Mouse (Mus musculus) embryo, embryonic 10.5 days (tissue): Measurements from ENCODE around the gene Tmem200a.

Experiments
- DNase-seq: peaks from one replicate; pipeline ENCODE4 v3.0.0-alpha.2; 2015; ENCODE audit warnings: low spot score

Gene Tmem200a

DNA sequence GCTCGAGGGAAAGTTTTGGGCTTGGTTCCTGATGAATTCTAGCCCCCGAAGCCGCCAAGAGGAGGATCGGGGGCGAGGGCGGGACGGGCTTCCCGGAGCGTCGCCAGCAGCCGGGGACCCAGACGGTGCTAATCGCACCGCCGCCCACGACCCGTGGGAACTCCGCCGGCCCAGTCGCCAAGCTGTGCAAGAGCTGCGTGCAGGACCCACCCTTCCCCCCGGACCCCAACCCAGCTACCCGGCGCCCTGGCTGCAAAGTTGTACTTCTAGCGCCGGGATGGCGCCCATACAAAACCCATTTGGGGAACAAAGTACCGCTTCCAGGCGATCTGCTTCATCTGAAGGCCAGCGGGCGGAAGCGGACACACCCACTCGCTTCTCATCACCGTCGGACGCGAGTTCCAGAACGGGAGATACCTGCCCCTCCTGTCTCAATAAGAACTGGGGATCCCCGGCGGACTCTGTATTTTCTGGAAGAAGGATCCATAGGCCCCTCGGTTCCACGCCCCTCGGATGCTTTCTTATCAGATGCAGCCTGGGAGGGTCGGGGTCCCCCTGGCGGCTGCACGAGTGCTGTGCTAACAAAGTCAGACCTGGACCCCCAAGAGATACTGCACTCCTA is at the start of gene Tmem200a:
Gene Tmem200a (minus strand): TSS at position 532 of the 622 bp plus-strand sequence.
- peak; percentile 90 for DNase-seq

DNA sequence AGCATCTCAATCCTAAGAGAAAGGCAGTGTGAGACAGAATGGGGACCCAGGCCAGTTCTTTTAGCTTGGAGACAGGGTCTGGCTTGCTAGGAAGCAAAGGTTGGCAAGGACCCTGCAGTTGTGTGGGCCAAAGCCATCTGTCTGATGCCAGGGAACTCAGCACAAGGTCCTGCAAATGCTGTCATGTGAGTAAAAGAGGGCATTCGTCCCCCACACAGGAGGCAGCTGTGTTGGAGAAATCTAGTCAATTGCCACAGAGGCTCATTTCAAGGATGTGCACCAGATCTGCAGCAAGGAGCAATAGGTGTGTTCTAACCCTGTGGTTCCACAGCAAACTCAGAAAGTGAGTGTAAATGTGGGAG is 41.0 kb upstream of the Tmem200a start:
- DNase-seq = no peak

DNA sequence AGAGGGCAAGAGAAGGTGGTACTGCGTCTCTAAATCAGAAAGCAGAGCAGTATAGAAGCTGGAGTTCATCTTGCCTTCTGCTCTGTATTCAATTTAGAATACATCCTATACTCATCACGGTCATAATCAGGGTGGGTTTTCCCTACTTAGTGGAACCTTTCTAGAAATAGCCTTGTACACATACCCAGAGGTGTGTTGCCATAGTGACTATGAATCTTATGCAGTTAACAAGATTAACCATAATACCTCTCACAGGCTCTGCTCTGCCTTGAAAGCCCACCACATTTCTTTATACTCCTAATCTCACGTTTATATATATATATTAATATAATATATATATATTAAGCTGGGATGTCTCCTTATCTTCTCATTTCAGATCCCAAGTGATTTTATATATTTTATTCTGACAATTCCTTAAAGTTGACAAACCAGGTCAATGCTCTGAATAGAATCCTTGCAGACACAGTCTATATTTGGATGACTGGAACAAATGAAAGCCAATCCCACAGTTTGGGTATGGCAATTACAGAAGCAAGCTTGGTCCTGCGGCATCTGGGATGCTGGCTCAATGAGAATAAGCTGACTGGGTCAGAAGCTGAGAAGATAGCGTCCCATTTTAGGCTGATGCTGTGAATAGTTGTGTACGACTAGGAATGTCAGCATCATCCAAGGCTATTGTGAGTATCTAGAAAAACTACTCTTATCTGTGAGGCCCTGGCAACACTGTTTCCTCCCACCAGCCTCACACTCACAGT is 40.4 kb upstream of the Tmem200a start:
- DNase-seq = no peak

DNA sequence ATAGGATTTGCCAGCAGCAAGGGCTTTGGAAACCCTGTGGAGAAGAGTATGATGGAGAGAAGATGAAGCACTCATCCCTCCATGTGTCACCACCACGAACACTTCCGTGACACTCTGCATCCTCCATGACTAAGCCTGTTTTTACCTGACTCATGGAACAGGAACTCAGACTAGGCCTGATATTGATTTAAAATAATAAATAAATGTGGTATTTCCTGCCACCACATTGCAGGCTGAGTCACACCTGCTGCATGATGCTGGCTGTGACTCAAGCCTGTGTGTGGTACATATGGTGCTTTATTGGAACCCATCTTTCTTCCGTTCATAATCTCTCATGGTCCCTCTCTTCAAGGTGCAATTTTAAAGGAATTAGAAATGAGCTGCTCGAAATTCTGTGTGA is 35.6 kb upstream of the Tmem200a start:
- no peak for DNase-seq

DNA sequence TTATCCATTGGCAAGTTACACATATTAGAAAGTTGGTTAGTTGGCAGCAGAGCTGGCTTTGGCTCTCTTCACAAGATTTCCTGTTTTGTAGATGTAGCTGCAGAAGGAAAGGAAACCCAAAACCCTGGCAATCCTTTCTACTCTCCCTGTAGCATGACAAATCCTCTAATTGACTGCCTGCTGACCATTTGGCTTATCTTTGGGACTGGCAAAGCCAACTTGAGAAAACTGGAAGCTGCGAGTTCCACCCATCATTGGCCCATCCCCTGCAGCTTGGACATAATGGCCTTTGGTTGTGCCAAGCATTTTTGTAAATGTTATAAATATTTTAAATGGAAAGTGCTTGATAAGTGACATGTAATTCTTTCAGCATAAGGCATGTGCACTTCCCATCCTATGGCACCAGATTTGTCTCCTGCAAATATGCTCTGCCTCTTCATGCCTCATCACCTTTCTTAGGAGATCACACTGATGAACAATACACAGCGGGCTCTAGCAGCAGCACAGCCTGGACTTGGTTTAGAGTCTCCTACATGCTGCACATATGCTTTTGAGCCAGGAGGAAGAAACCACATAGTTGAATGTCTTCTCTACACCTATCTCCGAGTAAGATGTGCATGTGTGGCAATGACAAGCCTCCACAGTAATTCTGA is 24.6 kb upstream of the Tmem200a start:
- no peak for DNase-seq

DNA sequence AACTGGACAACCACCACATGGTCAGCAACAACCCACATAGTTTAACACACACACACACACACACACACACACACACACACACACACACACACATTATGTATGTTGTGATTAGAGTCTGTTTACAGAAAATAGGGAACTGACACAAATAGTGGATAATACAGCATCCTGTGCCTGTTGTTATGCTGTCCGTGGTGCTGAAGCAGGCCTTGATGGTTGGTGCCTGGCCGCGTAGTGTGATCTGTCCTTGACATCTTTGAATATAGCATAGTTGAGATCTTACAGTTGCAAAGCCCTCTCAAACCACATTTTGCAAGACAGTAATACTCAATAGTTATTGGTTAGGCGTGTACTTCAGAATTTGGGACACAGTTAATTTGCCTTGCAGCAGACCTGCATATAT is 3.2 kb upstream of the Tmem200a start:
- DNase-seq = peak; percentile 61

DNA sequence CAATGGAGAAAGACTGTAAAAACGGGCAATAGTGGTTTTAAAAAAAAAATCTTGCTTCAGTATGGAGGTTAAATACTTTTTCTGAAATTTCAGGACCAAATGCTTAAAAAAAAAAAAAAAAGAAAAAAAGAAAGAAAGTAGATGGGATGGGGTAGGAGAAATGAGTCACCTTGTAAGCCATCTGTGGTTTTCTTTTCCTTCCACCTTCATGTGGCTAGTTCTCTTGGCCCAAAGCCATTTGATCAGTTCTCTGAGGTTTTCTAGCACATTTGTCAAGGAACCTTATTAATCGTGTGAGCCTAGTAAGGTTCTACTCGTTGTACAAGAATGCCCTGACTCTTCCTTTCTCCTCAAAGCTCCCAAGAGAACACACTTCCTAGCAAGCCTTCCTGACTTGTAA is 826 bp upstream of the Tmem200a start:
- no peak for DNase-seq

DNA sequence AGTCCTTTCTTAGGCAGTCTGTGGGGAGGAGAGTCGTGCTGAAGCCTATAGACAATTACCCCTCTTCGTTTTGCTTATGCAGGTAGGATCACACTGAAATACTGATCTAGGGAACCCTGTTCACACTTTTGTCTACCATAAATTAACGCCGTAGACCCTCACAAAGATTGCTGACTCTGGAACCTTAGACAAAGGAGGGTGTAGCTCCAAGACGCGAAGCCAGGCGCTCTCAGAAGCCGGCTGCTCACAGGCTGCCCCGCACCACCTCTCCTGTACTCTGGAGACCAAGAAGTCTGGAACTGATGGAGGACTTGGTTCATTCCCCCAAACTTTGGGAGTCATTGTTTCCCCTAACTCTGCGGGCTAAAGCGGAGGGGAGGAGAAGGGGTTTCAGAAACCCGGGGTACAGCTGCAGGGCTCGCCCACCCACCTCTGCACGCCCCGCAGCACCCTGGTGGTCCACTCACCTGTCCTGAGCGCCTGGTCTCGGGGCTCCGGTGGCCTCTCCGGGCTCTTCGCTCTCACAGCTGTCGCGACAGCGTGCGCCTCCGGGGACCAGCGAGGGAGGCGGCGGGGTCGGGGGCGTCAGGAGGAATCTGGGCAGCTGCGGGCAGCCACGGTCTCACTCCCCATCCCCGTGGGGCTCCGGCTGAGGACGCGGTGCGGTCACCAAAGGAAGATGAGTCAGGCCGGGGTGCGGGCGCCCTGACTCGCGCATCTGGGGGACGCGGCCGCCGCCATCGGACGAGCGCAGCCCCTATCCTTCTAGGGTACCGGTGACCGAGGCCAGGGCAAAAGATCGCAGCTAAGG is 976 bp downstream of the Tmem200a start, which contains the start of gene Gm9767:
Gene Gm9767 (plus strand): TSS at position 585 of the 811 bp plus-strand sequence.
- DNase-seq = peak; percentile 48

DNA sequence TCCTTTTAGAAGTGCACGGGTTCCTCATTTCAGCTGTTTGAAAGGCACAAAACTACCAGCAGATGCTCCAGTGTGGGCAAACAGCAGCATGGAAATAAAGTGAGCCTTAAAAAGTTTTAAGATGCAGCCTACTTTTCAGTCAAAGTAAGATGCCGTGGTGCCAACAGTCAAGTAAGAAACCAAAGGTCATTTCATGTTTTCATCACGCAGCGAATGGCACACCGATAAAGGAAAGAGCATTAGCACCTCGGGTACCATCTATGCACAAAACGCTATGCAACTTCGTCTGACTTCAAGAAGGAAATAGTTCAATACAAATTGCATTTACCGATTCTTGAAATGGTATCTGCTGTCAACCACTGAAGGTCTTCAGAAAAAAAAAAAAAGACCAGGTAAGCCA is 1.9 kb downstream of the Tmem200a start:
- no peak for DNase-seq

DNA sequence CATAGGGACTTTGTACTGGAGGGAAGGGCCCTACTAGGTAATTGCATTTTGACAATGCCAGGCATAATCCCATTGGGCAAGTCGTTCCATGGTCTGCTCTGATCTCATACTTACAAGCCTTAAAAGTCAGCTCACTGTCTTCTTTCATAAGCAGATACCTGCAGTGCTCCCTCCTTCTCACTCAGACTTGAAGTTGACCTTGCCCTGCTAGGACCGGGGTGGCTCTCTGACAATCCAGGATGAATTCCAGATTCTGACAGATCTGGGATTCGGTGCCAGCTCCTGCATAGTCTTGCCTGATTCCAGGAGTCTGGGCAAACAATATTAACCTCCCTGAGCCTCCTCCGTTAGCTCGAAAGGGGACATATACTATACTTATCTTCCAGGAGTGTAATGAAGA is 6.9 kb downstream of the Tmem200a start:
- no peak for DNase-seq

DNA sequence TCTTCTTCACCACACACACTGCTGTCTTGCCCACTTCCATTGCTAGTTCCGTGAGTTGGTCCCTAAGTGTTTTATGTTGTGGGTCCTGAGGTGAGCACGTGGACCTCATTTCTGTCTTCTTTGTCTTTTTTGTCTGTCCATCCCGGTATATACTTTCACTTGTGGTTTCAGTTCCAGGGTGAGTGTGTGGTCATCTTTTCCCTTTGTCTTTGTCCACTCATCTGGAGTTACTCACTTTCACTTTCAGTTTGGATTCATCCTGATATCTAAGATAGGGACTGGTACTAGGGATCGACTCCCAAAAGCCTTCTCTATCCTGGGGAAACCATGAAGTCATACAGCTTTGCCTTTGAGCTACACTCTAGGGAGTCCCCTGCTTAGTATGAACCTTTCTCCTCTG is 15.8 kb downstream of the Tmem200a start:
- no peak for DNase-seq

DNA sequence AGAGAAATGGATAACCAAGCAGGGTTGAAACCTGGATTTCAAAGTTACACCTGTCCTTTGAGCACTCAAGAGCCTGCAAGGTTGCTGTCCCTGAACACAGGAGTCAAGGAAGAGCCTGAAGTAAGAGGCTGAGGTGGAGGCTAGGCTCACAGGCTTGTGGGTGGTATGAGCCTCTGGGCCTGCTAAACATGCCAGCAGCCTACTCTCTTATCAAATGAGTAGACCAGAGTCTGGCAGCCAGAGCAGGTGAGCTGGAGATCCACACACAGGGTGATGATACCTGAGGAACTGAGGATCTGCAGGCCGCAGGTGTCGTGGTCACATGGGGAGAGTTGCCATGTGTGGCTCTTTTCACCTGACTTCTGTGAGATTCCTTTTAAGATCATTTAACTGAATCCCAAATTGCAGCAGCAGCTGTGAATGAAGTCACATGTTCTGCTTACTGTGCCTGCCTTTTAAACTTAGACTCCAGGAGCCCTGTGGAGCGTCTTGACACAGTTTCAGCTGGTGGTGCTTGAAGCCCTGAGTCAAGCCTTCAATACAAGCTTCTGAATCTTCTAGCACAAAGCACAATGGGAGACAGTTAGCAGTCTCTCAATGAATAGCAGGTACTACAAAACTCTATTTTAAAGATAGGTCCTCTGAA is 19.1 kb downstream of the Tmem200a start:
- no peak for DNase-seq

DNA sequence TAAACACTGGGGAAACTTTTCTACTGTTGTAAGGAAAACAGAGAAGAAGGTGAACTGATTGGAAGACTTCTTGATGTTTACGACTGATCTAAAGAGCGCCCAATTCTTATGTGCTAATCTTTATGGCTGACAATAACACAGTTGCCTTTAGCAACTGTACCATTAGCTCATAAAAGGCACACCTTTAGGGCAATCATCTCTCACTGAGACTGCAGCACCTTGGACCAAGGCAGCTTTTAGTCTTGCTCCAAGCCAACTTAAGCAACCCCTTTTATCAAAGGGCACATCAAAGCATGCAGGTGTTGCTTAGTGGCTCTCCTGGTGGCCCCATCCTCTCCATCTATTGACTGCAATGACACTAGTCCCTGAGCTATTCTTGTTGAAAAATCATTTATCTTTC is 27.7 kb downstream of the Tmem200a start:
- DNase-seq = no peak

DNA sequence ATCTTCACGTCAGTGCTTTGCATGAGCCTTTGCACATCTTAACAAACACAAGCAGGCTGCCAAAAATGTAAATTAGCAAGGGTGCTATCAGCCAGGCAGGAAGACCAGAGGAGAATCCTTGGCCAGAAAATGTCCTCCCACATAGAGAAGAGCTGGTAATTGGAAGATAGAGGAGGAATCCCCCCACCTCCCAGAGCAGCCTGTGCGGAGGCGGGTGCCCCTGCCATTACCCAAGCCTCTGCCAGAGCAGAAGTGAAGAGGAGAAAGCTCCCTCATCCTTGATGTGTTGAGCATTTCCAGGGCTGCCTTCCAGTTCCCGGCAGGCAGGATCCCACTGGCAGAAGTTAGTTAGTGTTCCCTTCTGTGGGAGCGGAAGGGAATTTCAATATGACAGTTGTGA is 43.9 kb downstream of the Tmem200a start:
- no peak for DNase-seq

DNA sequence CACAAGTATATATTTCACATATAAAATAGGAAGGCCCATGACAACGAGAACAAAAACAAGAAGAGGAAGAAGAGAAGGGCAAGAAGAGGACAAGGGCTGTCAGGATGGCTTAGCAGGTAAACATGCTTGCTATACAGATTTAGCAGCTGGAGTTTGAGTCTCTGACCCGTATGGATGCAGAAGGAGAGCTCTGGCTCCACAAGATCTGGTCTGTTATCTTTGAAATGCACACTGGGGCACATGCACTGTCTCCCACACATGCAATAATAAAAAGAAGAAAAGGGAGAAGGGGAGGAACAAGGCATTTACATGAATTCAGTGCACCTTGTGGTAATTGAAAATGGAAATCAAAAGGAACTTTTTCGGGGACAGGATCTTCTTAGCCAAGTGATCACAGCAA is 60.1 kb downstream of the Tmem200a start:
- DNase-seq = no peak

DNA sequence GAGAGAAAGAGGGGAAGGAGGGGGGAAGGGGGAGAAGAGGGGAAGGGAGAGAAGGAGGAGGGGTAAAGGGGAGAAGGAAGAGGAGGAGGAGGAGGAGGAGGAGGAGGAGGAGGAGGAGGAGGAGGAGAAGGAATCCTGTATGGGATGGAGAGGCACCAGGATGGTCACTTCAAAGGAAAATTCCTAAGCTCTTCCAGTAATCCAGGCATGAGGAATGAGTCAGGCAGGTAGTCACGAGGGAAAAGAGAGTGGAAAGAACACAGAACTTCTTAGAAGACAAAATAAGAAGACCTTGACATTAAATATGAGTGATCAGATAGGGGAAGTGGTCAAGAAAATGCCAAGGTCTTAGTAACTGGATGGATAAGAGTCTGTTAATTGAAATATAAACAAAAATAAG is 64.6 kb downstream of the Tmem200a start:
- no peak for DNase-seq

DNA sequence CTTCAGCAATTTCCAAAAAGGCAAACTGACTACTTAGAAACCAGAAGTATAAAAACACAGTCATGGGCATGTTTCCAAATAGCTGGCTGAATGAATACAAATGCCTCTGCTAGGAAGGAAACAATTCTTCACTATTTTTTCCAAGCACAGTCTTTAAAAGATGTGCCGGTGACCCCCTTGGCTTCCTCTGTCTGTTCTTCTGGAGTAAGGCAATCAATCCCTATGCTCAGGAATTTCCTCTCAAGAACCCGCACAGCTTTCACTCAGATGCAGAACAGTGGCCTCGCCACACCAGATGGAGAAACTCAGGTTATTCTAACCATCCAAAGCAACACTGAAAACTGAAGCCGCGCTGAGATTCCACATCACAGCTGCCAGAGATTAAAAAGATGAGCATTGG is 69.9 kb downstream of the Tmem200a start:
- peak; percentile 18 for DNase-seq

DNA sequence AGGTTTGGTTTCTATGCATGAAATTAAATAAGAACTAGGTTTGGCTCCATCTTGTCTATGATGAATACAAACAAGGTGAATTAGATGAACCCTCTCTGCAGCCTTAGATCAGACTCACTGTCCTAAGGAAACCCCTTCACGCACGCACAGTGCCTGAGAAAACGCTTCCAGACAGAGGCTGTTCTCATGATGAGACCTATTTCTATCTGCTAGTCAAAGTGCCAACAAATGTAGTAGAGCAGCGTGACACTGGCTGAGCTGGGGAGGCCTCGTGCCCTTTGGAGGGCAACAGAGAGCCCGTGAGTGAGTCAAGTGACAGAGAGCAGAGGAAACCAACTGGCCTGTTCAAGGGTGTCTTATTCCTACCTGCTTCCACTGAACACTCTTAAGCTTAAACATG is 73.4 kb downstream of the Tmem200a start:
- no peak for DNase-seq

DNA sequence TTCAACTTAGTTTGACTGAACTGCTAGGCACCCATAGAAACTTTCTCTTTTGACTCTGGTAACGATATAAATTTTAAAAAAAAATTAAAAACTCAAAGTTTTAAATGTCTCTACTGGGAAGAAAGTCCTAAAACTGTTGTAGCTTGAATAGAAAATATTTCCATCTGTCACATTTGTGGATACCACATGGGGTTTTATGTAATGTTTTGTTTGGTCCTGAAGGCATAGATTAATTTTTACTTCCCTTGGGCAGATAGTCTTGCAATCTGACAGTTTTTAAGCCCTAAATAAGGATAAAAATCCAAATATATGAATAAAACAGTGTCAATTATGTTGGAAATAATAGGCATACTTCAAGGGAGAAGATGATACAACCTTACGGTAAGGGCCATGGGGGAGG is 78.0 kb downstream of the Tmem200a start:
- DNase-seq = no peak

DNA sequence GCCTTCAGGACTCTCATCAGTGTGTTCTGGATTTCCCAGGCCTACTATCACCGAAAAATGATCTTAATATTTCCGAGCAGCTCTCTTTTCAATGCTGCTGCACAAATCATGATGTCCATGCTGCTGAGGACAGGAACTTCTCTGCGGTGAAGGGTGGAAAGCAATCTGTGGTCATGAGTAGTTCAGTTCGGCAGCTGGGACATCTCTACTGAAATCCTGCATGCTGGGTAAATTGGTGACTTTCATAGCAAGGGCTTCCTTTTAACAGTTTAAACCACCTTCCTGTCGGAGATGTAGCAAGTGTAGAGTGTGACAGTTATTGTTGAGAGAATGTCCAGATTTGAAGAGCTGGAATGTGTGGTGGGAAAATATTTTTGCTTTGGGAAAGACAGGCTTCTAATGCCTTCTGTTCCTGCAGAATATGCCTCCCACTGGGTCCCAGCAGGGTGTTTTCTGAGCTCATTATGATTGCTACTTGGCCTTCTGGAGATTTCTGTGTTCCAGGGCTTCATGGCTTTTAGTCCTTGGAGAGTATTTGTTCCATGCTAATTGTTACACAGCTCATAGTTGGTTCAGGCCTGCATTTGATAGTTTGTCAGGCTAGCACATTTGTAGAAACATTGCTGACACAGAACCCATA is 79.4 kb downstream of the Tmem200a start:
- no peak for DNase-seq

DNA sequence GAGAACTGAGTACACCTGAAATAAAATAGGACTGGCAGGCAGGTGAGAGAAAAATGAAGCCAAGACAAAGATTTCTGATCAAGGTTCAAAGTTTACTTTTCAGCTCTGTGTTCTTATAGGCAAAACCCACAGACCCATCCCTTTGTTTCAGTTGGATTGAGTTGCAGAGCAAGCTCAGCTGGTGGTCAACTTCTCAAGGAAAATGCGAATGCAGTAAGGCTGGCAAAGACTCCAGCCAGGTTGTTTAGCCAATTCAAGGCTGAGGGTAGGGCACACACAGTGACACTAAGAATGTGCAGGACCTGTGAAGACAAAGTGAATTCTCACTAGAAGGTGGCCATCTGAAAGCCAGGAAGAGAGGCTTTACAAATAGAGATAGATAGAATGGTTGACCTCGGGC is 94.8 kb downstream of the Tmem200a start:
- no peak for DNase-seq

DNA sequence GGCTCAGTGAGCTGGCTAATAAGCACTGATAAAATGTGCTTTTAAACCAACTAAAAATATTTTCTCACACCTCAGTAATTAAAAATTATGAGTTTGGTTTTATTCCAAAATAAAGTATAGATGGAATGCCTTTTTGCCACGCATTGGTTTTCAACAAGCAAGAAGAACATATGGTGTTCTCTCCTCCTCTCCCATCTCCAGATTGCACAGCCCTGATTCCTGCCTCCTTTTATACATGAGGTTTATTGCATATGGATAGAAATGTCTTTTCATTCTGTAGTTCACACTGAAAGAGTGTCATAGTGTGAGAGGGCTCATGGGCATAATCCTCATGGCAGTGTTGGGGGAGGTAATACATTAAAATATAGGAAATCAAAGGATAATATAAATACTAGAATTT is 96.2 kb downstream of the Tmem200a start:
- no peak for DNase-seq
